Mouse (Mus musculus) small intestine, adult 2 months (tissue): ENCODE data around the gene Gsdma3. TPM values are rescaled to one million over a fixed set of nuclear protein-coding genes. Genes with fewer than 3 reads are reported as not detected.
"Not testable (repeated sequence)": the region's sequence is repeated elsewhere in the genome, so short reads cannot be mapped to it uniquely, and the experiment has no call there.

Source experiments
- H3K27ac ChIP-seq: fragments of 200-500 bp; 2 replicates; pipeline ENCODE4 v1.5.1; 2012; ENCODE audit warnings: low read depth, low read length, control low read depth, inconsistent platforms; ENCODE audit not compliant: insufficient read depth
- H3K27me3 ChIP-seq: fragments of 200-500 bp; 2 replicates; pipeline ENCODE4 v1.6.1; 2012; ENCODE audit warnings: mild to moderate bottlenecking, moderate library complexity, low read length, inconsistent platforms; ENCODE audit not compliant: control insufficient read depth, insufficient read depth
- H3K36me3 ChIP-seq: fragments of 200-500 bp; 2 replicates; pipeline ENCODE4 v1.6.1; 2012; ENCODE audit warnings: mild to moderate bottlenecking, low read length, control low read depth, inconsistent platforms; ENCODE audit not compliant: control insufficient read depth, insufficient read depth
- H3K4me1 ChIP-seq: fragments of 200-500 bp; 2 replicates; pipeline ENCODE4 v1.6.1; 2012; ENCODE audit warnings: low read length, inconsistent platforms, mixed read lengths; ENCODE audit not compliant: control insufficient read depth, insufficient read depth, insufficient read length
- H3K4me3 ChIP-seq: fragments of 200-500 bp; 2 replicates; pipeline ENCODE4 v1.5.1; 2012; ENCODE audit warnings: low read depth, mild to moderate bottlenecking, control low read depth, inconsistent platforms, low read length, moderate library complexity
- CTCF ChIP-seq: fragments of 200-500 bp; IDR thresholded peaks from 2 replicates; pipeline ENCODE4 v1.5.1; 2012; ENCODE audit warnings: low read depth, mild to moderate bottlenecking, control low read depth, inconsistent platforms, low read length, moderate library complexity, mixed read lengths; ENCODE audit not compliant: insufficient replicate concordance, insufficient read length; ENCODE audit errors: extremely low read depth
- POLR2A ChIP-seq: fragments of 200-500 bp; IDR thresholded peaks from 2 replicates; pipeline ENCODE4 v1.6.1; 2012; ENCODE audit warnings: low read depth, mild to moderate bottlenecking, control low read depth, inconsistent platforms, low read length, moderate library complexity
- WGBS: fragments of 180-500 bp; shearing (Covaris S2); methylation state at CpG from one replicate; pipeline ENCODE4 v1.1.7; 2018; 5-methylcytosine and 5-hydroxymethylcytosine counted together
- polyA plus RNA-seq: library from polyadenylated mRNA; depleted of rRNA; stranded (reverse); fragments of >200 nt; gene quantifications from 2 replicates; pipeline ENCODE4 v1.2.3, GENCODE M21; 2012

The Gsdma3 gene
- polyA plus RNA-seq, 1 experiment: not detected

DNA sequence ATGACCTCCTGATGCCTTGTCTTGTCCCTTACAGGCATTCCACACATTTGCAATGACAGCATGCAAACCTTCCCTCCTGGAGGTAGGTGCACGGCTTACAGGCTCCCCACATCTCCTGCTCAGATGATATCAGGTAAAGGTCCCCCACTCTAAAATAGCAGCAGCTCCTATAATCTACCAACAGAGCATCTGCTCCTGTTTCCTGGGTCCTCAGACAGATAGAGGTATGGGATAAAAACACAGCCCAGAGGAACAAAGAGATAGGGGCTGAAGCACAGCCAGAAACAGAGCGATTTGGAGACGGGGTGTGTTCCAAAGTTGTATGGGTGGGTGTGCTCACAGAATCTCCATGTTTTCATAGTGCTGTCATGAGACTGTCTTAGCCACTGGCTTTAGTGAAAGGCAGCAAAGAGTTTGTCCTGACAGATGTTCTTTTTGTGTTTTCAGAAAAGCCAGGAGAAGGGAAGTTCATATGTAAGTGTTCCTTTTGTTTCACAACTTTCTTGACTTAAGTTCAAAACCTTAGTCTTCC, 45.2 kb downstream of the Gsdma3 start:
- H3K4me1 ChIP-seq: no peaks in the 10 kb centered on the region
- no peak for TF ChIP-seq CTCF
- no peak for TF ChIP-seq POLR2A
- no peaks in the 10 kb centered on the region; the same call in 1 of the 2 replicates for H3K27me3 ChIP-seq
- H3K36me3 ChIP-seq: no peaks in the 10 kb centered on the region
- H3K4me3 ChIP-seq: no peak overlapping the region
- 65% methylated on average over 3 of the region's 3 CpGs for WGBS
- H3K27ac ChIP-seq: no peak overlapping the region

DNA sequence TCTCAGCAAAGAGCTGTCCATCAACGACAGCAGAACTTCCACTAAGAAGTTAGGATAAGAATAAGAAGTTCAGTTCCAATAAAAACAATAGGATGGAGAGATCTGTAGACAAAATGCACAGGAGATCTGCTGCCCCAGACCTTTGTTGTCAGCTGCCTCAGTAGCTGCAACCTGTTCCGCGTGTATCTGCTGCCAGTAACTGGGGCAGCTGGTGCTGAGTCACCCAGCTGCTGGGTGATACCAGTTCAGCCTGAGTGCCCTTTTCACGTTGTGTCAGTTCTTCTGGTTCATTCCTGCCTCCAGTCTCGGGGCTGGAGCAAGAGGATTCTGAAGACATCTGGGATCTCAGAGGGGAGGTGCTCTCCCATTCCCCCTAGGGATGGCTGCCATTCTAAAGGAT, 45.7 kb downstream of the Gsdma3 start:
- TF ChIP-seq POLR2A: no peak
- no peak for TF ChIP-seq CTCF
- H3K4me1 ChIP-seq: no peaks in the 10 kb centered on the region
- H3K27ac ChIP-seq: no peak overlapping the region
- 22% methylated on average over 5 of the region's 5 CpGs for WGBS
- H3K4me3 ChIP-seq: no peak overlapping the region
- H3K27me3 ChIP-seq: no peaks in the 10 kb centered on the region; the same call in 1 of the 2 replicates
- H3K36me3 ChIP-seq: no peaks in the 10 kb centered on the region

DNA sequence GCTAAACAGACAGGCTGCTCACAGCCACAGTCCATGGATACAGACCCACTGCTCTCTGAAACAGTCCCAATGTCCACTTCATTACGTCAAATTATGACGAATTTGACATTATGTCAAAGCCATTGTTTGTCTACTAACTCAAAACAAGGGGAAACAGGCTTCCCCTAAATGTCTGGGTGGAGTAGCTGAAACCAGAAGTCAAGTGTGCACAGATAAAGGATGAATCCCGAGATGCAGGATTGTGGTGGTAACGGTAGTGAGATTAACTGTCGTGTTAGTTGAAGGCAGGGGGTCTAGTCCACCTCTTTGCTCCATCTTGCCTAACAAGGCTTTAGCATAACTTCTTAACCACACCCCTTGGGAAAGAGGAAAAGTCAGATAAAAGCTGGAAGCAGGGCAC, 46.3 kb downstream of the Gsdma3 start:
- H3K36me3 ChIP-seq: no peaks in the 10 kb centered on the region
- no peak overlapping the region for H3K4me3 ChIP-seq
- TF ChIP-seq CTCF (no peak), POLR2A (no peak)
- 74% methylated on average over 5 of the region's 5 CpGs for WGBS
- H3K4me1 ChIP-seq: no peaks in the 10 kb centered on the region
- no peaks in the 10 kb centered on the region for H3K27me3 ChIP-seq
- no peak overlapping the region for H3K27ac ChIP-seq

DNA sequence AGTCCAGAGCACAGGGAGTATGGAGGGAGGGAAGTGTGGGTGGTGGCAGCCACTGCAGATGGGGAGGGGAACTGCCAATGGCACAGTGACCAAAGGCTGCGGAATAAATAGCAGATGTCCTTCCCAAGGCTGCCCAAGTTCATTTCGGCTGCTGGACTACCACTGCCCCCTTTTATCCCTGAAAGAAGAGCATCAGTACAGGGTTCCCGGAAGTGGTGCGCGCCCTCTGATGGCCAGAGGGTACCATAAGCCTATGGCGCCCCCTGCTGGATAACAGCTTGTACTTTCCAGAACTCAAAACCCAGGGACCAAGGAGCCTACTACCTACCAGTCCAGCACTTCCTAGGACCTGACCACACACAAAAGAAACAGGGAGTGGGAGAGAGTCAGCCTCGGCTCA, 47.0 kb downstream of the Gsdma3 start:
- not testable (repeated sequence) for H3K4me1 ChIP-seq, H3K4me3 ChIP-seq, H3K27ac ChIP-seq, H3K27me3 ChIP-seq, H3K36me3 ChIP-seq
- TF ChIP-seq CTCF: peak; percentile 34; the same call in 1 of the 2 replicates
- under 1% methylated on average over 7 of the region's 7 CpGs for WGBS

DNA sequence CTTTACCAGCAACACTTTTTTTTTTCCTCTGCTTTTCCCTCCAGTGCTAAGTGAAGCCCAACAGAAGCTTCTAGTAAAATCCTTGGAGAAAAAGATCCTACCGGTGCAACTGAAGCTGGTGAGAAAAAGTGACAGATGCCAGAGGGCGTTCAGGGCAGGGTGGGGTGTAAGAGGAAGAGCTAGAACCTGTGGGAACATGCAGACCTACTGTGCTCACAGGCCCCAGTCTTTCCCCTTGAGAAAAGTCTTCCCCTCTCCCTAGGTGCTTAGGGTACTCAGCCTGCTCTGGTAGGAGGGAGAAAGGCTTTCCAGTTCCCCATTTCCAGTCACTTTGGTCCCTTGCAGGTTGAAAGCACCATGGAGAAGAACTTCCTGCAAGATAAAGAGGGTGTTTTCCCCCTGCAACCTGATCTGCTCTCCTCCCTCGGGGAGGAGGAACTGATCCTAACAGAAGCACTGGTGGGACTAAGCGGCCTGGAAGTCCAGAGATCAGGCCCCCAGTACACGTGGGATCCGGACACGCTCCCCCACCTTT, 49.7 kb downstream of the Gsdma3 start:
- Histone ChIP-seq H3K27ac (no peak overlapping the region), H3K4me3 (no peak overlapping the region), H3K27me3 (no peaks in the 10 kb centered on the region), H3K4me1 (no peaks in the 10 kb centered on the region), H3K36me3 (no peaks in the 10 kb centered on the region)
- 30% methylated on average over 7 of the region's 7 CpGs for WGBS
- no peak for TF ChIP-seq POLR2A
- no peak for TF ChIP-seq CTCF

DNA sequence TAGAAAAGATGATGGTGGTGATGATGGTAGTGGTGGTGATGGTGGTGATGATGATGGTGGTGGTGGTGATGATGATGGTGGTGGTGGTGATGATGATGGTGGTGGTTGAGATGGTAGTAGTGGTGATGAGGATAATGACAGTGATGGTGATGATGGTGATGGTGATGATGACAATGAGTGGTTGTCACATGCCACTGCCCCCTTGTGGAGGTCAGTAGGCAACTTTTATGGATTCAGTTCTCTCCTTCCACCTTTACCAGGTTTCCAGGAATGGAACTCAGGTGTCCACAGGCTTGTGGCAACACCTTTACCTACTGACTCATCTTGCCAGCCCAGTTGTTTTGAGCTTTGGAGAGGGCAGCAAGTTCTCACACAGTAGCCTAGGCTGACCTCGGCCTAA, 53.9 kb downstream of the Gsdma3 start:
- Histone ChIP-seq H3K4me1 (no peaks in the 10 kb centered on the region), H3K36me3 (no peaks in the 10 kb centered on the region), H3K27ac (no peak overlapping the region), H3K27me3 (no peaks in the 10 kb centered on the region), H3K4me3 (no peak overlapping the region)
- no peak for TF ChIP-seq POLR2A
- TF ChIP-seq CTCF: no peak
- 92% methylated on average over 1 of the region's 1 CpGs for WGBS

DNA sequence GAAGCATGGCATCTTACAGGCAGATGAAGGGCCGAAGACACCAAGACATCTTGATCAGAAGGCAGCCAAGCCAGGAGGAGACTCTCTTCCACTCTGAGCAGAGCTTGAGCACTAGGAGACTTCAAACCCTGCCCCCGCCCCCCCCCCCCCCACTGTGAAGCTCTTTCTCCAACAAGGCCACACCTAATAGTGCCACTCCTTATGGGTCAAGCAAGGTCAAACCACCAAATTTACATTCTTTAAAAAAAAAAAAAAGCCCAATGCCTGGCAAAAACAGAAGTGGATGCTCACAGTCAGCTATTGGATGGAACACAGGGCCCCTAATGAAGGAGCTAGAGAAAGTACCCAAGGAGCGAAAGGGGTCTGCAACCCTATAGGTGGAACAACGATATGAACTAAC, 54.4 kb downstream of the Gsdma3 start:
- WGBS: 89% methylated on average over 4 of the region's 4 CpGs
- not testable (repeated sequence) for H3K27ac ChIP-seq

DNA sequence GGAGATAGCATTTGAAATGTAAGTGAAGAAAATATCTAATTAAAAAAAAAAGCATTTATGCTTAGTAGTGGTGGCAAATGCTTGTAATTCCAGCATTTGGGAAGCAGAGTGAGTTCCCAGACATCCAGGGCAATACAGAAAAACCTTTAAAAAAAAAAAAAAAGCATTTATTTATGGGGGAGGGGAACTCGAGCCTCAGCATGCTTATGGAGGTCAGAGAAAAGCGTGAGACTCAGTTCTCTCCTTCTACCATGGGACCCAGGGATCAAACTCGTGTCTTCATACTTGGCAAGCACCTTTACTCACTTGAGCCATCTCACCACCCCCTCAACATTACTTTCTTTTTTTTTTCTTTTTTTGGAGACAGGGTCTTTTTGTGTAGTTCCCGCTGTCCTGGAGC, 55.0 kb downstream of the Gsdma3 start:
- H3K27me3 ChIP-seq: no peaks in the 10 kb centered on the region
- H3K4me3 ChIP-seq: no peak overlapping the region
- H3K27ac ChIP-seq: no peak overlapping the region
- peaks cover 9% of the 10 kb centered on the region for H3K36me3 ChIP-seq
- TF ChIP-seq POLR2A (no peak), CTCF (no peak)
- H3K4me1 ChIP-seq: peaks cover 3% of the 10 kb centered on the region; the same call in 1 of the 2 replicates
- 73% methylated on average over 4 of the region's 4 CpGs for WGBS

More for the DNA sequence above, 54.4 kb downstream of the Gsdma3 start:
- H3K27me3 ChIP-seq, H3K4me3 ChIP-seq, H3K36me3 ChIP-seq, H3K4me1 ChIP-seq: not testable (repeated sequence)
